Mouse (Mus musculus) forebrain, embryonic 13.5 days (tissue): ENCODE data around the gene Fem1b. TPM values are rescaled to one million over a fixed set of nuclear protein-coding genes. Genes with fewer than 3 reads are reported as not detected.
"Not testable (repeated sequence)": the region's sequence is repeated elsewhere in the genome, so short reads cannot be mapped to it uniquely, and the experiment has no call there.

Experiments used
- ATAC-seq: fragments of 200-750 bp; cut with Nextera tagmentation; 2 replicates; pipeline ENCODE4 v1.8.0; 2017
- H3K27ac ChIP-seq: fragments of 300-500 bp; sonication (generic); 2 replicates; pipeline ENCODE4 v1.5.1; 2015; ENCODE audit warnings: inconsistent platforms, mild to moderate bottlenecking, moderate library complexity
- H3K27me3 ChIP-seq: fragments of 300-500 bp; sonication (generic); 2 replicates; pipeline ENCODE4 v1.6.1; 2015; ENCODE audit warnings: mild to moderate bottlenecking, inconsistent platforms
- H3K36me3 ChIP-seq: fragments of 300-500 bp; sonication (generic); 2 replicates; pipeline ENCODE4 v1.6.1; 2015; ENCODE audit warnings: mild to moderate bottlenecking, inconsistent platforms; ENCODE audit not compliant: poor library complexity, severe bottlenecking
- H3K4me1 ChIP-seq: fragments of 300-500 bp; sonication (generic); 2 replicates; pipeline ENCODE4 v1.6.1; 2015; ENCODE audit warnings: inconsistent platforms
- H3K4me2 ChIP-seq: fragments of 300-500 bp; sonication (generic); 2 replicates; pipeline ENCODE4 v1.6.1; 2015; ENCODE audit warnings: inconsistent platforms, mild to moderate bottlenecking, moderate library complexity
- H3K4me3 ChIP-seq: fragments of 300-500 bp; sonication (generic); 2 replicates; pipeline ENCODE4 v1.5.1; 2015; ENCODE audit warnings: mild to moderate bottlenecking, inconsistent platforms
- H3K9ac ChIP-seq: fragments of 300-500 bp; sonication (generic); 2 replicates; pipeline ENCODE4 v1.6.1; 2015; ENCODE audit warnings: mild to moderate bottlenecking, inconsistent platforms
- H3K9me3 ChIP-seq: fragments of 300-500 bp; sonication (generic); replicated peaks from 2 replicates; pipeline ENCODE4 v1.6.1; 2016; ENCODE audit warnings: inconsistent platforms
- WGBS: fragments of 180-500 bp; shearing (Covaris S2); methylation state at CpG from one replicate; pipeline ENCODE4 v1.1.7; 2015; 5-methylcytosine and 5-hydroxymethylcytosine counted together
- polyA plus RNA-seq: library from polyadenylated mRNA; unstranded; fragments of >200 nt; fragmentation: Nextera tagmentation; extraction: Ambion mirVana; gene quantifications from 2 replicates; pipeline ENCODE4 v1.2.1, GENCODE M21; 2015

Fem1b gene
- polyA plus RNA-seq, result 36.6 and 40.8 TPM in 2 replicates

GRCm38 (mm10) chr9:62811516-62812121, at the start of gene Fem1b:
Gene Fem1b (minus strand): TSS chr9:62811934.
- ATAC-seq, result peak; percentile 95

GRCm38 (mm10) chr9:62860866-62861265, 49.1 kb upstream of the Fem1b start:
- Histone ChIP-seq H3K36me3 (no peaks in the 10 kb centered on the region), H3K27me3 (peaks cover 12% of the 10 kb centered on the region; the same call in 1 of the 2 replicates), H3K27ac (no peak overlapping the region), H3K9me3 (no peaks in the 10 kb centered on the region), H3K4me2 (no peak overlapping the region), H3K4me1 (peaks cover 11% of the 10 kb centered on the region), H3K4me3 (no peak overlapping the region), H3K9ac (no peak overlapping the region)
- WGBS, result 53% methylated on average over 4 of the region's 4 CpGs
- ATAC-seq, result no peak

More at GRCm38 (mm10) chr9:62811516-62812121, at the start of gene Fem1b:
- no peaks in the 10 kb centered on the region for H3K27me3 ChIP-seq
- H3K4me3 ChIP-seq, result peak within 1 kb of the TSS; percentile 98
- no peaks in the 10 kb centered on the region for H3K9me3 ChIP-seq
- WGBS, result under 1% methylated on average over 67 of the region's 68 CpGs
- peak within 1 kb of the TSS; percentile 97 for H3K27ac ChIP-seq
- peaks cover 34% of the 10 kb centered on the region for H3K4me1 ChIP-seq
- H3K36me3 ChIP-seq, result no peaks in the 10 kb centered on the region
- peak within 1 kb of the TSS; percentile 93 for H3K4me2 ChIP-seq
- H3K9ac ChIP-seq, result peak within 1 kb of the TSS; percentile 96

GRCm38 (mm10) chr9:62860102-62860501, 48.4 kb upstream of the Fem1b start:
- not testable (repeated sequence) for H3K4me2 ChIP-seq, ATAC-seq, H3K9me3 ChIP-seq, H3K27ac ChIP-seq, H3K36me3 ChIP-seq, H3K4me3 ChIP-seq, H3K9ac ChIP-seq
- 65% methylated on average over 7 of the region's 7 CpGs for WGBS
- Histone ChIP-seq H3K4me1 (peaks cover 11% of the 10 kb centered on the region), H3K27me3 (peaks cover 12% of the 10 kb centered on the region; the same call in 1 of the 2 replicates)

- H3K27me3 ChIP-seq, result peaks cover 12% of the 10 kb centered on the region; the same call in 1 of the 2 replicates
- H3K27ac ChIP-seq, result no peak overlapping the region
- H3K9me3 ChIP-seq, result no peaks in the 10 kb centered on the region
- H3K4me1 ChIP-seq, result peaks cover 11% of the 10 kb centered on the region
- no peak overlapping the region for H3K9ac ChIP-seq
- no peak for ATAC-seq
- H3K4me3 ChIP-seq, result no peak overlapping the region
- WGBS, result 58% methylated on average over 8 of the region's 8 CpGs
- H3K4me2 ChIP-seq, result no peak overlapping the region
- no peaks in the 10 kb centered on the region for H3K36me3 ChIP-seq
Observed at GRCm38 (mm10) chr9:62858266-62859019, 46.7 kb upstream of the Fem1b start.

GRCm38 (mm10) chr9:62857719-62858261, 46.1 kb upstream of the Fem1b start, which contains the start of gene Calml4:
Gene Calml4 (plus strand): TSS chr9:62858080.
- H3K4me3 ChIP-seq, result no peak within 1 kb of the TSS
- no peaks in the 10 kb centered on the region for H3K9me3 ChIP-seq
- H3K4me1 ChIP-seq, result peaks cover 11% of the 10 kb centered on the region
- 56% methylated on average over 18 of the region's 20 CpGs for WGBS
- H3K36me3 ChIP-seq, result no peaks in the 10 kb centered on the region
- ATAC-seq, result no peak
- H3K9ac ChIP-seq, result no peak within 1 kb of the TSS
- H3K27ac ChIP-seq, result no peak within 1 kb of the TSS
- no peak within 1 kb of the TSS for H3K4me2 ChIP-seq
- H3K27me3 ChIP-seq, result peaks cover 12% of the 10 kb centered on the region; the same call in 1 of the 2 replicates

GRCm38 (mm10) chr9:62857216-62857615, 45.5 kb upstream of the Fem1b start:
- H3K4me1 ChIP-seq, result peaks cover 11% of the 10 kb centered on the region
- no peak overlapping the region for H3K27ac ChIP-seq
- H3K9me3 ChIP-seq, result no peaks in the 10 kb centered on the region
- H3K9ac ChIP-seq, result no peak overlapping the region
- H3K36me3 ChIP-seq, result no peaks in the 10 kb centered on the region
- 83% methylated on average over 9 of the region's 9 CpGs for WGBS
- H3K4me2 ChIP-seq, result no peak overlapping the region
- no peak overlapping the region for H3K4me3 ChIP-seq
- no peak for ATAC-seq
- H3K27me3 ChIP-seq, result peaks cover 12% of the 10 kb centered on the region; the same call in 1 of the 2 replicates

- Histone ChIP-seq H3K4me2 (no peak overlapping the region), H3K4me1 (peaks cover 11% of the 10 kb centered on the region), H3K36me3 (no peaks in the 10 kb centered on the region; the same call in 1 of the 2 replicates), H3K9ac (no peak overlapping the region), H3K4me3 (no peak overlapping the region), H3K9me3 (no peaks in the 10 kb centered on the region), H3K27ac (no peak overlapping the region), H3K27me3 (0 out of 2 replicates have a peak, but pooled peaks cover 8% of the 10 kb centered on the region)
- WGBS, result 52% methylated on average over 4 of the region's 4 CpGs
- no peak for ATAC-seq
Observed at GRCm38 (mm10) chr9:62854483-62854882, 42.7 kb upstream of the Fem1b start.

- H3K4me3 ChIP-seq, result no peak overlapping the region
- WGBS, result 79% methylated on average over 2 of the region's 2 CpGs
Observed at GRCm38 (mm10) chr9:62851571-62851970, 39.8 kb upstream of the Fem1b start.

GRCm38 (mm10) chr9:62848641-62849040, 36.9 kb upstream of the Fem1b start:
- no peak for ATAC-seq

More at GRCm38 (mm10) chr9:62851571-62851970, 39.8 kb upstream of the Fem1b start:
- Histone ChIP-seq H3K27ac (no peak overlapping the region), H3K4me1 (no peaks in the 10 kb centered on the region), H3K9me3 (no peaks in the 10 kb centered on the region), H3K4me2 (no peak overlapping the region), H3K27me3 (no peaks in the 10 kb centered on the region), H3K9ac (no peak overlapping the region), H3K36me3 (no peaks in the 10 kb centered on the region; the same call in 1 of the 2 replicates)
- no peak for ATAC-seq

GRCm38 (mm10) chr9:62847694-62848093, 36.0 kb upstream of the Fem1b start:
- H3K4me2 ChIP-seq, result no peak overlapping the region
- H3K36me3 ChIP-seq, result no peaks in the 10 kb centered on the region; the same call in 1 of the 2 replicates
- ATAC-seq, result peak; percentile 68
- no peaks in the 10 kb centered on the region for H3K4me1 ChIP-seq
- WGBS, result 0% methylated on average over 3 of the region's 3 CpGs
- H3K9me3 ChIP-seq, result no peaks in the 10 kb centered on the region
- H3K9ac ChIP-seq, result no peak overlapping the region
- H3K27me3 ChIP-seq, result no peaks in the 10 kb centered on the region
- H3K4me3 ChIP-seq, result no peak overlapping the region
- no peak overlapping the region for H3K27ac ChIP-seq

More at GRCm38 (mm10) chr9:62848641-62849040, 36.9 kb upstream of the Fem1b start:
- H3K9ac ChIP-seq, result no peak overlapping the region
- H3K36me3 ChIP-seq, result no peaks in the 10 kb centered on the region; the same call in 1 of the 2 replicates
- no peak overlapping the region for H3K4me2 ChIP-seq
- WGBS, result 81% methylated on average over 3 of the region's 3 CpGs
- no peaks in the 10 kb centered on the region for H3K27me3 ChIP-seq
- no peaks in the 10 kb centered on the region for H3K9me3 ChIP-seq
- H3K4me1 ChIP-seq, result no peaks in the 10 kb centered on the region
- H3K4me3 ChIP-seq, result no peak overlapping the region
- H3K27ac ChIP-seq, result no peak overlapping the region

GRCm38 (mm10) chr9:62844461-62844860, 32.7 kb upstream of the Fem1b start:
- H3K9me3 ChIP-seq, result no peaks in the 10 kb centered on the region
- H3K27ac ChIP-seq, result no peak overlapping the region
- no peaks in the 10 kb centered on the region for H3K36me3 ChIP-seq
- peaks cover 7% of the 10 kb centered on the region for H3K4me1 ChIP-seq
- no peak overlapping the region for H3K4me3 ChIP-seq
- no peak for ATAC-seq
- WGBS, result 91% methylated on average over 5 of the region's 5 CpGs
- no peak overlapping the region for H3K4me2 ChIP-seq
- H3K27me3 ChIP-seq, result no peaks in the 10 kb centered on the region
- no peak overlapping the region for H3K9ac ChIP-seq
